Mouse (Mus musculus) natural killer cell, adult 2 months (primary cell): ENCODE data around the gene Gm20388.

Experiments
- DNase-seq, 2 experiments: peaks; one replicate each; pipeline ENCODE4 v3.0.0; 2022; ENCODE audit warnings: low spot score in 2 of 2

The Gm20388 gene

GRCm38 (mm10) chr8:123126193-123126816 is 3215.7 kb downstream of the Gm20388 start:
- peak in 1 of 2 experiments; percentile 43 for DNase-seq

- no peak for DNase-seq
Observed at GRCm38 (mm10) chr8:123131041-123131440, 3220.4 kb downstream of the Gm20388 start.

DNA sequence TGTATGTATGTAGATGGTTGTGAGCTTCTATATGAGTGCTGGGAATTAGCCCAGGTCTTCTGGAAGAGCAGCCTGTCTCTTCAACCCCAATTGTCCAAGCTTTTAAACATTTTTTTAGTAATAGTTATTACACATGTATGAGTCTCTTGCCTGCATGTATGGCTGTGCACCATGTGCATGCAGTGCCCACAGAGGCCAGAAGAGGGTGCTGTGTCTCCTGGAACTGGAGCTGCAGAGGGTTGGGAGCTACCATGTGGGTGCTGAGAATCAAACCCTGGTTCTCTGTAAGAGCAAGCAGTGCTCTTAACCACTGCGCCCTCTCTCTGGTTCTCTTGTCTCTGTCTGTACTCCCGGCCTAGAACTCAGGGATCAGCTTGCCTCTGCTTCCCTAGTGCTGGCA is 3222.3 kb downstream of the Gm20388 start:
- no peak for DNase-seq

DNA sequence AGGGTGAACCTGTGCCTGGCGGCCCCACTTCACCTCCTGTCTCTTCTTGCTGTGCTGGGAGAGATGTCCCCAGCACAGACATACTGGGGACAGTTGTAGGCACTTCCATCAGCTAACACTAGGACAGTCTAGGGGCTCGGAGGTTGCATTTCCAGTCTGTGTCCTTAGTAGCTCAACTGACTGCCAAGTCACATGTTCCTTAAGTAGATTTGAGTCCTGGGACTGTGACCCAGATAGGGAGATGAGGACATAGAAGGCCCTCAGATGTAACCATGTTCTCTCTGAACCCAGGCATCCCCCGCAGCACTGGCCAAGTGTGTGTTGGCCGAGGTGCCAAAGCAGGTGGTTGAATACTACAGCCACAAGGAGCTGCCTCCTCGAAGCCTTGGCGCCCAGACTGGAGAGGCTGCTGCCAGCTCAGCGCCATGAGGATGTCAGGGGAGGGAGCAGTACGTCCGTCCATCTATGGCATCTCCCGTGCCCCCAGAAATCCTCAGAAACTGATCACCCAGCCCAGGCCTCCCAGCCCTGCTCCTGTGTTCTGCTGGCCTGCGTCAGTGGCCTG is 3223.6 kb downstream of the Gm20388 start:
- no peak for DNase-seq

- no peak for DNase-seq
Observed at GRCm38 (mm10) chr8:123135406-123135805, 3224.8 kb downstream of the Gm20388 start.

- no peak for DNase-seq
Observed at GRCm38 (mm10) chr8:123135806-123136205, 3225.2 kb downstream of the Gm20388 start.

DNA sequence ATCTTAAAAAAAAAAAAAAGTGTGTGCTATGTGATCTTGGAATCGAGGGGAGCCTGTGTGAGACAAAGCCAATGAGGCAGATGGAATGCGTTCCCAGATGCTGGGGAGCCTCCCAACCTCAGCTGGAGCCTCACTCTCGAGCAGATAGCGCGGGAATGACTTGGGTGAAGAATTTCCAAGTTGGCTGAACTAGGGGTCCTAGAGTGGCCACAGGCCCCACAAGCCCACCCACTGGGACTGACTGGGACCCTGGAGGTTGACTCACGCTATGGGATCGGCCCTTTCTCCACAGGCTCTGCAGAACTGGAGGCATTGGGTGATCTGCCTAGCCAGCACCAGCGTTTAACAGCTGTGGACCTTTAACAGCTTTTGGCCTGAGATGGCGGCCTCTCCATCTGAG is 3225.6 kb downstream of the Gm20388 start:
- no peak for DNase-seq

DNA sequence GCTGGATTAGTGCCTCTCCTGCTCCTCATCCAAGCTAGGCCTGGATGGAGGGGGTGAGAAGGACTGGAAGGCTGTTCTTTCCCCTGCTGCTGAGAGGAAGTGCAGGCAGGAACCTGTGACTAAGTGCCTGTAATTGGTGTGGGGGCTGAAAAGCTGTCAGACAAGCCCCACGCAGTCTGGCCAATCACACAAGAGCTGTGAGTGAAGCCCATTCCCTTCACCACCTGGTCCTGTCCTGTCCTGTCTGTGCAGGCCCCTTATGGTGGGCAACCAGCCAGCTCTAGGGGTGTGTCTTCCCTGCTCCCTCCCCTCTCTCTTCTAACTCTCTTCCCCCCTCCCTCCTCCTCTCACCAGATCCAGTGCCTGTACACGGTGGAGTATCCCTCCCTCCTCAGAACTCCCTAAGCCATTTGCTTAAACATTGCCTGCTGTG is 3227.0 kb downstream of the Gm20388 start:
- DNase-seq = no peak

GRCm38 (mm10) chr8:123138741-123139140 is 3228.1 kb downstream of the Gm20388 start:
- no peak for DNase-seq

DNA sequence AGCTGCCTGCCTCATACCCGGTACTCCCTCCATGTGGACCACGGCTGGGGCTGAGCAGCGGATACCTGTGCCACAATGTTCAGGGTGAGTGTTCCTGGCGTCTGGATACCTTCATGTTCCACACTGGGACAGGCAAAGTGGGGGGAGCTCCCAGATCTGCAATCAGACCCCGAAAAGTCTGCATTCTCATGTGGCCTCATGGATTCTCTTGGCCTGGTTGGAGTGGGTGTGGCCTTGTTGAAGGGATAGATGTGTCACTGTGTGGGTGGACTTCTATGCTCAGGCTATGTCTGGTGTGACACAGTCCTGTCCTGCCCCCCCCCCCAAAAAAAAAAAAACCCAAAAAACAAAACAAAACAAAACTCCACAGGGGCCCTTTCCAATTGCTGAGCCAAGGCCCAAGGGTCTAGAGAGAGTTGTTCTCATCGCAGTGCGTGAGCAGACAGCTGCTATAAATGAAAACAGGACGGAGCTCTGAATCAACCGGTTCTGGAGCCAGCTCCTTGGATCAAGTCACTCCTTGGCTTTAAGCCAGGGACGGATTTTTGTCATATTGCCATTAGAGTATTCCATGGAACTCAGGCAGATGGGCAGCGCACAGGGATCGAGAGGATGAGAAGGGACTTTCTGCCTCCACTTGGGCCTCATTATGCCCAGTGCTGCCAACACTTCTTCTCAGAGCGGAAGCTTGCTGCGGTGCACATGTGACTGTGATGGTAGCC is 3231.3 kb downstream of the Gm20388 start:
- DNase-seq = no peak

- no peak for DNase-seq
Observed at GRCm38 (mm10) chr8:123145279-123145678, 3234.6 kb downstream of the Gm20388 start.

- no peak for DNase-seq
Observed at GRCm38 (mm10) chr8:123146390-123146789, 3235.7 kb downstream of the Gm20388 start.

GRCm38 (mm10) chr8:123150737-123151171 is 3240.1 kb downstream of the Gm20388 start:
- DNase-seq = no peak

GRCm38 (mm10) chr8:123155177-123155576 is 3244.5 kb downstream of the Gm20388 start:
- DNase-seq = no peak

DNA sequence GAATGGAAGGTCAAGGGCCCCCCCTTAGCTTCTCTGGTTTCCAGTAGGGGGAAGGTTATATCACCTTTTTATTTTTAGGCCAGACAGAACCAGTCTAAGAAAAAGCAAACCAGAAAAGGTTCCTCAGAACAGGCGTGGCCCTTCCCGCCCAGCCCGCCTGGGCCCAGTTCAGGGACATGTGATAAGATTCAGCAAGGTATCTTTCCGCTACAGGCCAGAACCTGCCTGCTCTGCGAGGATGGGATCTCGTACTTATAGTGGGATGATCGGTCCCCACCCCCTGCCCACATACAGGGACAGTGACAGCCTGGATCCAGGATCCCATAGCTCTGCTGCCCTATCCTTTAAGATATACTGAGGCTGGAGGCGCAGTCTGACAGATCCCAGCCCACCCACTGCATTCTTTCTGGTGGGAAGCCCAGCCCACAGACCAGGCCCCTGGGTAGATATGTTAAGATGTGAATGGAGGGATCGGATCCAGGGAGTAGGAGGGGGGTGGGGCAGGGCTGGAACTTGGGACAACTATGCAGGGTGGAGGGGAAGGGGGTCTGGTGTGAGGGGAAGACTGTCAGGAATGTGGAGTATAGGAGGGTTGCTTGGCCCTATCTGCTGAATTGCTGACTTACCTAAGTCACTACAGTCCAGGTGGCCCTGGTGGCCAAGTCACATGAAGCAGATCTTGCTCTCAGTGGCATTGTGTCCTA is 3245.6 kb downstream of the Gm20388 start:
- DNase-seq = no peak

GRCm38 (mm10) chr8:123157888-123158465 is 3247.3 kb downstream of the Gm20388 start, which contains the start of gene Sult5a1:
Gene Sult5a1 (minus strand): TSS chr8:123158315.
- DNase-seq = no peak

- DNase-seq = no peak
Observed at GRCm38 (mm10) chr8:123181391-123181790, 3270.8 kb downstream of the Gm20388 start.

DNA sequence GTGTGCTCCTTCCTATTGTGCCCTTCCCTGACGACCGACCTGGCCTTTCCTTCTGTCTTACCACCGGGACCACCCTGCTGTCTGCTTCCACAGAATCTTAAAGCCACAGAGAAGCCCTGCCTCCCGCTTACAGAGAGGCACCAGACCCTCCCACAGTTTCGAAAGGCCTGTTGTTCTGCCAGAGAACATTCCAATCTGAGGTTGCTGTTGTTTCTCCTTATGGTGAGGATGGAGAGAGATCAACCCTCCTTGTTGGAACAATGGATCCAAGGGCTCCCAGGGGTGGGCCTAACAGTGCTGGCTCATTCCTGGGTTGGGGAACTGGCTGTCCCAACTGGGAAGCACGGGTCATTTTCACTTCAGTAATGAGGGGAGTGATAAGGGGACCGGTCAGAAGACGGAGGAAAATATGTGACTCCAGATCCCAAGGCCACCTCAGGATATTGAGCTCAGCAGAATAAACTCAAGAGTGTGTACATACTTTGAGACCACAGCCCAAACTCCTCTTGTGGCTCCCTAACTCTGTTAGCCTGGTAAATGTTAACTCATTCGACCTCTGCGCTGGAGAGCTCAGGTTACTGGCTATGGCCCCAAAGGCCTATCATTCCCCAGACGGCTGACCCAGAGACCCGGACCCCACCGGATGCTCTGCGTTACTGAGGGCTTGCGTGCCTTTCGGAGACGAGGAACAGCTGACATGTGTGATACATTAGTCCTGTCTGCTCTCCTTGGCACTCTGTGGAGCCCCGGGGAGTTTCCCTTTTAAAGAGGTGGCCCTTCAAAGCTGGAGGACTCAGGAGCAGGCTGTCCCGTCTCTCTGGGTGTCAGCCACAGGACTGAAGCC is 3275.1 kb downstream of the Gm20388 start, which contains the start of gene Dpep1:
TSS of gene Dpep1 (plus strand) at position 677 of the 844 bp plus-strand sequence.
- no peak for DNase-seq

DNA sequence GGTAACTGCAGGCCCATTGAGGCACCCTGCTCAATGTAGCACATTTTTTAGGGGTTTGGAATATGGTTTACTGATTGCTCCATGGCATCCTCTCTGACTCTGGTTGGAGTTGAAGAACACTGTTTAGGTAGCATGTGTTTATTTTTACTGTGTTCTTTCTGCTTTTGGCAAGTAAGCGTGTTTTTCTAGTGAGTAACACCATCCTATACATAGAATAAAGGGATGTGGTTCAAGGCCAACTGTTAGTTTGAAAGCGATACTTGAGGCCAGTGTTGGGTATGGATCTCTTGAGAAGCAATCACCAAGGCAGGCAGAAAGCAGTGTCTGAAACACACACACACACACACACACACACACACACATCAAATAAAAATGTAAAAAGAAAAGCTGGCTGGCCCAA is 3277.4 kb downstream of the Gm20388 start:
- no peak for DNase-seq

- no peak for DNase-seq
Observed at GRCm38 (mm10) chr8:123188841-123189240, 3278.2 kb downstream of the Gm20388 start.

DNA sequence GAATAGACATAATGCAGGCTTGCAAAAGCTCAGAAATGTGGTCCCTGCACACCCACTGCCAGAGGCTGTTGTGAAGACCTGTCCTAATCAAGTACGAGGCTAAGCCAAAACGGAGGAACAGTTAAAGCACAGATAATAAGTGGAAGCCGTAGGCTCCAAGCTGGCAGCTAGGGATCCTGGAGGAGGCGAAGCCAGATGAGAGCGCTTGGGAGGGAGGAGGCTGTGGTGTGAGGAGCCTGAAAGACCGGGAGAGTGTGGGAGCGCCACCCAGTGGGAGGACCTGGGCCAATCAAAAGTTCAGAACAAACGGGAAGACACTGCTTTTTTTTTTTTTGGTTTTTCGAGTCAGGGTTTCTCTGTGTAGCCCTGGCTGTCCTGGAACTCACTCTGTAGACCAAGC is 3280.0 kb downstream of the Gm20388 start:
- peak in 1 of 2 experiments; percentile 25 for DNase-seq
